Mouse (Mus musculus): ENCODE measurements around the gene Stmnd1.

DNA sequence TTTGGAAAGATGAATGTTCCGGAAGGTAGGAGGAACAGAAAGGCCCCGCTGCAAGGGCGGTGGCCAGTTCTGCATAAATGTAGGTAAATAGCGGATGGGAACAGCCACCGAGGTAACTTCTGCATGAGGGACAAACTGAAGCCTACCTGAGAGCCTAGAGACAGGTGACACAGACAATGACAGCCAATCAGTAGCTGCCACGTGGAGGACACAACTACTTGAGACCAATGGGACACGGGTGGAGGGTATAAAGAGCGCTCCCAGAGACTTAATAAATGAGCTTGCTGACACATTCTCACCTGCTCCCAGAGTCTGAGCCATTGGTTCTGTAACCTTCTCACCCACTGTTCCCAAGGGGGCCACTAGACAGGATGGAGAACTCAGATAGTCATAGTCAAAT lies 67.1 kb downstream of the Stmnd1 start:
- no peak for TF ChIP-seq CTCF (IDR thresholded peaks at IDR 0.05; ENCODE audit: control insufficient read depth, insufficient read depth, low read length)
- TF ChIP-seq POLR2A (IDR thresholded peaks at IDR 0.05; ENCODE audit: borderline replicate concordance, control insufficient read depth, low read depth, low read length): no peak

Measured in bone marrow, adult 2 months (tissue).